Mouse (Mus musculus) G1E (cell line): ENCODE data around the gene Gm28043. TPM values are rescaled to one million over a fixed set of nuclear protein-coding genes. Genes with fewer than 3 reads are reported as not detected.

ENCODE experiments used
- ATAC-seq: 2 replicates; pipeline ENCODE4 v1.8.0; 2016; ENCODE audit warnings: mild to moderate bottlenecking; ENCODE audit not compliant: insufficient number of reproducible peaks, poor library complexity, low FRiP score, severe bottlenecking; ENCODE audit errors: extremely low read depth
- DNase-seq: peaks from one replicate; pipeline ENCODE4 v3.0.0; 2012; ENCODE audit warnings: low spot score
- H3K27me3 ChIP-seq: 2 replicates; pipeline ENCODE4 v1.6.1; 2012; ENCODE audit warnings: mild to moderate bottlenecking, low read length, inconsistent platforms; ENCODE audit not compliant: insufficient read depth
- H3K36me3 ChIP-seq: replicated peaks from 2 replicates; pipeline ENCODE3; 2012; ENCODE audit warnings: mild to moderate bottlenecking, inconsistent platforms
- H3K4me1 ChIP-seq: 2 replicates; pipeline ENCODE4 v1.6.1; 2012; ENCODE audit warnings: low read depth, low read length, inconsistent platforms, mixed read lengths; ENCODE audit not compliant: insufficient read depth
- H3K4me3 ChIP-seq: 2 replicates; pipeline ENCODE4 v1.5.1; 2012; ENCODE audit warnings: low read depth, mild to moderate bottlenecking, inconsistent platforms, low read length, moderate library complexity, mixed read lengths
- H3K9me3 ChIP-seq: replicated peaks from 2 replicates; pipeline ENCODE4 v1.6.1; 2012; ENCODE audit warnings: inconsistent platforms
- CTCF ChIP-seq: IDR thresholded peaks from 2 replicates; pipeline ENCODE4 v1.5.1; 2012; ENCODE audit warnings: low read depth, low read length, inconsistent platforms, mixed read lengths
- GATA1 ChIP-seq: IDR thresholded peaks from 2 replicates; pipeline ENCODE4 v1.6.1; 2012; ENCODE audit warnings: borderline replicate concordance, low read length, inconsistent platforms, mixed read lengths
- GATA2 ChIP-seq: IDR thresholded peaks from 2 replicates; pipeline ENCODE4 v1.6.1; 2012; ENCODE audit warnings: low read depth, low read length, inconsistent platforms, borderline replicate concordance
- POLR2AphosphoS5 ChIP-seq: IDR thresholded peaks from 2 replicates; pipeline ENCODE4 v1.6.1; 2012; ENCODE audit warnings: low read depth, low read length, inconsistent platforms; ENCODE audit not compliant: insufficient replicate concordance
- TAL1 ChIP-seq: conservative IDR thresholded peaks from 2 replicates; pipeline ENCODE4 v1.6.1; 2012; ENCODE audit warnings: low read depth, low read length, inconsistent platforms, mixed read lengths
- polyA plus RNA-seq: library from polyadenylated mRNA; stranded (reverse); fragments of >175 nt; gene quantifications from 2 replicates; pipeline ENCODE4 v1.2.3, GENCODE M21; 2012
- total RNA-seq, 2 experiments: library from RNA; stranded (forward) in 1 of 2; stranded (reverse) in 1 of 2; fragments of 200-1000 nt in 1 of 2; fragments of >200 nt in 1 of 2; fragmentation: Nextera tagmentation in 1 of 2; gene quantifications; 2 replicates each; pipeline ENCODE4 v1.2.3; 2014 to 2017

Gm28043 gene
- total and polyA plus RNA-seq, 3 experiments, result 0.29 to 9.2 (median 4.8) TPM

DNA sequence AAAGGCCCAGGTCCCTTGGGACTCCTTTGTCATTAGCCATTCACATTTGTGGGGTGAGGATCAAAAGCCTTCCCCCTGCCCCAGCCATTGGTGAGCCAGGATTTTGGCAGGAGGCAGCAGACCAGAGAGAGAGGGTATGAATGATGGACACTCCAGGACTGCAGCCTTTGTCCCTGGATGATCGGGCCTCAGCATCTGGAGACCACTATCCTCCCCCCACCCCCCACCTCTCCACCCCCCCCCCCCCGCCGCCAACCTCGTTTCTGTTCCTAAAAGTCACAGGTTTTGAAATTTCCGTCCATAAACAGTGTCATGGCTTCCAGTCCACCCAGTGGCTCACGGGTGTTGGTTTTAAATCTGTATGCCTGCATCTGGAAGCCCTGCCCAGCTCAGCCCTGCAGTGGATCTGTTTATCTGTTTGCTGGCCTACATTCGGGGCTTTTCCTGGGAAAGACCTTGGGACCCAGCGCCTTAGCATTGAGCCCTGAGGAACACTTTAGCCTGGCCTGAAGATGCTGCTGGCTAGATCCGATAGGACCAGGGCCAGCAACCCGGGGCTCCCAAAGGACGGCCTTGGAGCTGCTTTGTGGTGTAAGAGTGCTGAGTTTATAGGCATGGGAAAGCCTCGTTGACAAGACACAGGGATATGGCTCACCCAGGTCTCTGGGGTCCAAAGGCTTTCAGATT lies 116.7 kb downstream of the Gm28043 start:
- no peak for ATAC-seq
- no peaks in the 10 kb centered on the region for H3K36me3 ChIP-seq
- DNase-seq, result no peak
- no peak for TF ChIP-seq GATA2
- no peak for TF ChIP-seq GATA1
- TF ChIP-seq POLR2AphosphoS5, result no peak
- H3K27me3 ChIP-seq, result peaks cover 36% of the 10 kb centered on the region
- H3K4me3 ChIP-seq, result no peak overlapping the region
- peaks cover 24% of the 10 kb centered on the region for H3K4me1 ChIP-seq
- H3K9me3 ChIP-seq, result no peaks in the 10 kb centered on the region

GRCm38 (mm10) chr17:29731953-29732325 lies 117.3 kb downstream of the Gm28043 start:
- Histone ChIP-seq H3K4me1 (peaks cover 24% of the 10 kb centered on the region), H3K4me3 (no peak overlapping the region), H3K9me3 (no peaks in the 10 kb centered on the region), H3K27me3 (peaks cover 37% of the 10 kb centered on the region), H3K36me3 (no peaks in the 10 kb centered on the region)
- no peak for TF ChIP-seq POLR2AphosphoS5
- TF ChIP-seq TAL1, result no peak
- TF ChIP-seq GATA2, result no peak
- TF ChIP-seq CTCF, result no peak
- TF ChIP-seq GATA1, result no peak
- ATAC-seq (no peak), DNase-seq (no peak)

GRCm38 (mm10) chr17:29732522-29732921 lies 117.8 kb downstream of the Gm28043 start:
- ATAC-seq (no peak), DNase-seq (no peak)
- no peak overlapping the region for H3K4me3 ChIP-seq
- TF ChIP-seq CTCF, result no peak
- TF ChIP-seq GATA1, result no peak
- no peak for TF ChIP-seq GATA2
- TF ChIP-seq TAL1, result no peak
- TF ChIP-seq POLR2AphosphoS5, result no peak
- peaks cover 32% of the 10 kb centered on the region for H3K27me3 ChIP-seq
- peaks cover 24% of the 10 kb centered on the region for H3K4me1 ChIP-seq
- no peaks in the 10 kb centered on the region for H3K9me3 ChIP-seq
- no peaks in the 10 kb centered on the region for H3K36me3 ChIP-seq

DNA sequence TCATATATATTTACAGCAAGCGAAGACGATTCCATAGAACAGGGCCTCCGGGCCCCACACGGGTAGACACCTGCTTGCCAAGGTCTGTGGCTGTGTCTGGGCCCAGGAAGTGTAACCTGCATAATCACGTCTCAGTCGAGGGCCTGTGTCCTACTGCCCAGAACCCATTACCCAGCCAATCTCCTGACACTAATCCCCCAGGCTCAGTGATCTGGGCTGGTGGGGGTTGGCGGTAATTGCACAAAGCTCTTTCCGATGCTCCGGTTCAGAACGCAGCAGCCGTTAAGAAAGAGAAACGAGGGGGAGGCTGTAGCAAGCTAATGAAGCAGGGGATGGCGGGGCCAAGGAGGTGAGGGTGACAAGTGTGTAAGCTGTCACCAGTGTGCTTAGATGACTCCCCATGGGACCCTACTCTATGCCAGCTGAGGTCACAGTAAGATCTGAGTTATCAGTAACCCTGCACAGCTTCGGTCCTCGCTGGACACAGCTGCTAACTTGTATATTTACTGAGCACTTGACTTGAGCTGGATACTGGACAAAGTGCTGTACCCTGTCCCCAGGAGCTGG lies 121.9 kb downstream of the Gm28043 start:
- no peak for TF ChIP-seq POLR2AphosphoS5
- no peak for TF ChIP-seq TAL1
- no peak for TF ChIP-seq CTCF
- no peak for TF ChIP-seq GATA1
- no peak for TF ChIP-seq GATA2
- ATAC-seq (no peak), DNase-seq (no peak)
- Histone ChIP-seq H3K4me1 (peaks cover 17% of the 10 kb centered on the region), H3K27me3 (peaks cover 38% of the 10 kb centered on the region), H3K36me3 (no peaks in the 10 kb centered on the region), H3K9me3 (peaks cover 7% of the 10 kb centered on the region; the same call in 1 of the 2 replicates), H3K4me3 (no peak overlapping the region)

DNA sequence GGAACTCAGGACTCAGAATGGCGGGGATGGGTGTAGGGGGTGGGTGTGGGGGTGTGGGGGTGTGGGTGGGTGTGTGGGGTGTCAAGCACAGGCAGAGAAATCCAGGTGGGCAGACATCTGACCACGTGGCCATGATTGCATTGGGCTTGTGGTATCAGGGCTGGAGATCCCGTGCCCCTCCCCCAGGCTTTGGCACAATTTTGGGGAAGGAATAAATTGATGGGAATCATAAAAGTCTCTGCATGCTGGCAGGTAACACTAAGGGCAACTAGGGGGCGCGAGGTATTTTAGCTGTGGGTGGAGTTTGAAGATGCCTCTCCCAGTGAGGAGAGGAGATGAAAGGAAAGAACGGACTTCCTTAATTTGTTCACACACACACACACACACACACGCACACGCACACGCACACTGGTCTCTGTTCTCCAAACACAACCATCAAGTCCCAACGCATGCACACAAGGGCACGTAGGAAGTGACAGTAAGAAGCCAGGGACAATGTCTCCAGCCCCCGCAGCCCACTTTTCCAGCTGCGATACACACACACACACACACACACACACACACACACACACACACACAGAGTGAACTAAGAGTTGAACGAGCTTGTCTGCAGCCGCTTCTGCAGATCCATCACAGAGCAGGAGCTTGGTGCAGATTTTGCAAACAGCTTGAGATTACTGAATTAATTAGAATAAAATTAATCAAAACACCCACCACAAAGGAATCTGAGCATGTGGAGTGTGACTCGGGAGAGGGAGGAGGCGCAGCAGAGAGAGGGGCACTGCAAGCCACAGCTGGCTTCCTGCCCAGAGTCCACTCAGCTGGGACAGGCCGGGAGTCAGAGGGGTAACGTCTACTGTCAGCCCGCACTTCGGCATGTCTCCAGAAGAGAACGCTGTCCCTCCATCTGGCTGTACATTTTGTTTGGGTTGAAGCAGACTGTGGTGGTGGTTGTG lies 123.5 kb downstream of the Gm28043 start:
- Histone ChIP-seq H3K27me3 (peaks cover 42% of the 10 kb centered on the region), H3K36me3 (no peaks in the 10 kb centered on the region), H3K4me3 (no peak overlapping the region), H3K4me1 (peaks cover 11% of the 10 kb centered on the region), H3K9me3 (peaks cover 7% of the 10 kb centered on the region; the same call in 1 of the 2 replicates)
- TF ChIP-seq CTCF, result no peak
- no peak for TF ChIP-seq GATA2
- no peak for TF ChIP-seq GATA1
- no peak for TF ChIP-seq POLR2AphosphoS5
- TF ChIP-seq TAL1, result no peak
- ATAC-seq, result no peak
- DNase-seq, result no peak

DNA sequence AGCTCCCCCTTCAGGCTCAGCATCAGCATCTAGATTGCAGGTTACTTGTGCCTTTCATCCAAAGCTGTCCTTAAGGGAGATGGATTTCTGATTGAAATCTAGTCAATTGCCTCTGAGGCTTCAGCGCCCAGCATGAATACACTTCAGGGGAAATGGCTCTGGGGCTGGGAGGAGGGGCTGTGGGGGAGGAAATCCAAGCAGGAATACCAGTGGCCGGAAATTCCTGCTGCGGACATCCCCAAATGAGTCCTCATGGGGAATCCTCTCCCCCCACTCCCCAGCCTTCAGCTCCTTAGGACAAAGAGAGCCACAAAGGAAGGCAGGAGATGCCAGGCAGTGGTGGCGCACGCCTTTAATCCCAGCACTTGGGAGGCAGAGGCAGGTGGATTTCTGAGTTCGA lies 132.8 kb downstream of the Gm28043 start:
- TF ChIP-seq CTCF, result no peak
- TF ChIP-seq GATA2, result no peak
- TF ChIP-seq GATA1, result no peak
- TF ChIP-seq POLR2AphosphoS5, result no peak
- no peak for TF ChIP-seq TAL1
- Histone ChIP-seq H3K9me3 (no peaks in the 10 kb centered on the region), H3K36me3 (no peaks in the 10 kb centered on the region), H3K4me3 (no peak overlapping the region), H3K4me1 (0 out of 2 replicates have a peak, but pooled peaks cover 2% of the 10 kb centered on the region), H3K27me3 (peaks cover 76% of the 10 kb centered on the region)
- ATAC-seq, result no peak
- no peak for DNase-seq

Other genes starting within 250 kb of the Gm28043 start
- 151 and 167 TPM in 2 replicates for gene Pim1, start 124.1 kb upstream of the Gm28043 start, total RNA-seq (2014; fragmentation: Nextera tagmentation)
- gene Pim1, start 124.1 kb upstream of the Gm28043 start, total RNA-seq (2017), result 174 and 180 TPM in 2 replicates
- gene Pim1, start 124.1 kb upstream of the Gm28043 start, polyA plus RNA-seq, result 123 and 154 TPM in 2 replicates
- gene Gm17657, start 65.2 kb upstream of the Gm28043 start, total RNA-seq (2014; fragmentation: Nextera tagmentation), result not detected in 2 replicates
- gene Gm17657, start 65.2 kb upstream of the Gm28043 start, total RNA-seq (2017), result 0.11 TPM in 1 of 2 replicates, not detected in the other
- not detected in 2 replicates for gene Gm17657, start 65.2 kb upstream of the Gm28043 start, polyA plus RNA-seq
- gene Tbc1d22b, start 65.1 kb upstream of the Gm28043 start, total RNA-seq (2014; fragmentation: Nextera tagmentation), result 26.7 and 30.2 TPM in 2 replicates
- gene Tbc1d22b, start 65.1 kb upstream of the Gm28043 start, total RNA-seq (2017), result 5.3 and 6.0 TPM in 2 replicates
- 24.9 and 26.2 TPM in 2 replicates for gene Tbc1d22b, start 65.1 kb upstream of the Gm28043 start, polyA plus RNA-seq
- 2.9 TPM in 1 of 2 replicates, not detected in the other for gene Tmem217, start 62.5 kb upstream of the Gm28043 start, total RNA-seq (2014; fragmentation: Nextera tagmentation)
- 0.33 and 0.41 TPM in 2 replicates for gene Tmem217, start 62.5 kb upstream of the Gm28043 start, total RNA-seq (2017)
- gene Tmem217, start 62.5 kb upstream of the Gm28043 start, polyA plus RNA-seq, result 0.11 TPM in 1 of 2 replicates, not detected in the other
- 26.2 and 35.4 TPM in 2 replicates for gene Rnf8, start 86 bp upstream of the Gm28043 start, total RNA-seq (2014; fragmentation: Nextera tagmentation)
- 29.0 and 37.3 TPM in 2 replicates for gene Rnf8, start 86 bp upstream of the Gm28043 start, total RNA-seq (2017)
- 28.1 and 29.3 TPM in 2 replicates for gene Rnf8, start 86 bp upstream of the Gm28043 start, polyA plus RNA-seq
- 82.7 and 101 TPM in 2 replicates for gene Cmtr1, start 45.7 kb downstream of the Gm28043 start, total RNA-seq (2014; fragmentation: Nextera tagmentation)
- gene Cmtr1, start 45.7 kb downstream of the Gm28043 start, total RNA-seq (2017), result 155 and 182 TPM in 2 replicates
- 86.7 and 103 TPM in 2 replicates for gene Cmtr1, start 45.7 kb downstream of the Gm28043 start, polyA plus RNA-seq
- 13.2 and 19.4 TPM in 2 replicates for gene Ccdc167, start 102.2 kb downstream of the Gm28043 start, total RNA-seq (2014; fragmentation: Nextera tagmentation)
- 13.5 and 16.3 TPM in 2 replicates for gene Ccdc167, start 102.2 kb downstream of the Gm28043 start, total RNA-seq (2017)
- 6.3 and 8.7 TPM in 2 replicates for gene Ccdc167, start 102.2 kb downstream of the Gm28043 start, polyA plus RNA-seq